Mouse (Mus musculus) liver, adult 2 months (tissue): ENCODE measurements at regions not wholly inside any gene's neighbourhood (a gene's known extent, or its start where the extent isn't known, plus 50 kb on each side); places are given as distances from the start of the nearest gene placed in this dataset.

Source experiments
- CTCF ChIP-seq: fragments of 200-500 bp; IDR thresholded peaks from 2 replicates; pipeline ENCODE4 v1.5.1; 2011; ENCODE audit warnings: low read depth, low read length, control low read depth
- POLR2A ChIP-seq: fragments of 200-500 bp; IDR thresholded peaks from 2 replicates; pipeline ENCODE4 v1.6.1; 2011; ENCODE audit warnings: low read length, control low read depth; ENCODE audit not compliant: insufficient read depth; ENCODE audit errors: extremely low read depth

GRCm38 (mm10) chr1:190375160-190375880, 204.8 kb upstream of the Prox1 start:
- TF ChIP-seq CTCF (no peak), POLR2A (no peak)
